Mouse (Mus musculus) myocyte (in vitro differentiated cells): ENCODE results near the gene Rapgef4. TPM values are rescaled to one million over a fixed set of nuclear protein-coding genes. Genes with fewer than 3 reads are reported as not detected.
A peak's percentile ranks its signal among the peaks of the same experiment; 100 is the strongest.

Source experiments
- H3K27me3 ChIP-seq: one replicate; pipeline ENCODE4 v1.6.1; 2011; ENCODE audit not compliant: control insufficient read depth, insufficient read depth, insufficient read length
- H3K36me3 ChIP-seq: one replicate; pipeline ENCODE4 v1.6.1; 2011; ENCODE audit not compliant: control insufficient read depth, insufficient read depth
- H3K4me2 ChIP-seq: one replicate; pipeline ENCODE4 v1.6.1; 2011; ENCODE audit warnings: low read depth, control low read depth
- H3K4me3 ChIP-seq: one replicate; pipeline ENCODE4 v1.5.1; 2011; ENCODE audit warnings: mild to moderate bottlenecking, control low read depth, moderate library complexity
- H3K79me2 ChIP-seq: one replicate; pipeline ENCODE4 v1.6.1; 2011; ENCODE audit not compliant: control insufficient read depth, insufficient read depth
- H3ac ChIP-seq: one replicate; pipeline ENCODE4 v1.6.1; 2011; ENCODE audit not compliant: control insufficient read depth, insufficient read length
- CEBPB ChIP-seq: IDR thresholded peaks from 2 replicates; pipeline ENCODE4 v1.6.1; 2011; ENCODE audit warnings: mild to moderate bottlenecking, moderate library complexity; ENCODE audit not compliant: poor library complexity, insufficient read depth, severe bottlenecking
- E2F4 ChIP-seq: IDR thresholded peaks from one replicate; pipeline ENCODE4 v1.6.1; 2011; ENCODE audit warnings: mild to moderate bottlenecking, control low read depth, moderate library complexity; ENCODE audit not compliant: insufficient read depth
- MAX ChIP-seq: IDR thresholded peaks from one replicate; pipeline ENCODE4 v1.6.1; 2011; ENCODE audit warnings: low read depth, mild to moderate bottlenecking, control low read depth
- MYOD1 ChIP-seq, 3 experiments: IDR thresholded peaks; one replicate each; pipeline ENCODE4 v1.6.1; 2011; ENCODE audit warnings: control low read depth in 2 of 3, low read depth in 2 of 3, mild to moderate bottlenecking in 2 of 3, moderate library complexity in 1 of 3; ENCODE audit not compliant: insufficient read length in 2 of 3, control insufficient read depth in 1 of 3
- MYOG ChIP-seq, 3 experiments: IDR thresholded peaks; one replicate each; pipeline ENCODE4 v1.6.1; 2011; ENCODE audit warnings: control low read depth in 2 of 3, low read depth in 2 of 3, mild to moderate bottlenecking in 2 of 3; ENCODE audit not compliant: insufficient read length in 2 of 3, control insufficient read depth in 1 of 3, insufficient read depth in 1 of 3
- POLR2A ChIP-seq: IDR thresholded peaks from one replicate; pipeline ENCODE4 v1.6.1; 2011; ENCODE audit warnings: low read depth, mild to moderate bottlenecking, control low read depth, moderate library complexity; ENCODE audit not compliant: insufficient read length
- POLR2AphosphoS2 ChIP-seq: IDR thresholded peaks from one replicate; pipeline ENCODE4 v1.6.1; 2011; ENCODE audit warnings: low read depth, control low read depth; ENCODE audit not compliant: insufficient read length
- REST ChIP-seq: IDR thresholded peaks from one replicate; pipeline ENCODE4 v1.6.1; 2011; ENCODE audit warnings: mild to moderate bottlenecking, control low read depth, moderate library complexity; ENCODE audit not compliant: insufficient read depth, insufficient read length
- SRF ChIP-seq: IDR thresholded peaks from one replicate; pipeline ENCODE4 v1.6.1; 2011; ENCODE audit warnings: low read depth; ENCODE audit not compliant: control insufficient read depth, insufficient read length
- TCF12 ChIP-seq: IDR thresholded peaks from one replicate; pipeline ENCODE4 v1.6.1; 2011; ENCODE audit warnings: mild to moderate bottlenecking, control low read depth; ENCODE audit not compliant: poor library complexity, insufficient read depth, severe bottlenecking
- TCF3 ChIP-seq: IDR thresholded peaks from one replicate; pipeline ENCODE4 v1.6.1; 2011; ENCODE audit warnings: low read depth, control low read depth; ENCODE audit not compliant: insufficient read length
- USF1 ChIP-seq: IDR thresholded peaks from one replicate; pipeline ENCODE4 v1.6.1; 2011; ENCODE audit warnings: low read depth, mild to moderate bottlenecking, control low read depth, moderate library complexity
- polyA plus RNA-seq: library from polyadenylated mRNA; unstranded; fragments of >200 nt; fragmentation: generic; extraction: Trizol; gene quantifications from one replicate; pipeline ENCODE4 v1.2.1, GENCODE M21; 2012; ENCODE audit warnings: missing spikeins

Rapgef4 gene
- polyA plus RNA-seq, 1 experiment: 0.28 TPM

DNA sequence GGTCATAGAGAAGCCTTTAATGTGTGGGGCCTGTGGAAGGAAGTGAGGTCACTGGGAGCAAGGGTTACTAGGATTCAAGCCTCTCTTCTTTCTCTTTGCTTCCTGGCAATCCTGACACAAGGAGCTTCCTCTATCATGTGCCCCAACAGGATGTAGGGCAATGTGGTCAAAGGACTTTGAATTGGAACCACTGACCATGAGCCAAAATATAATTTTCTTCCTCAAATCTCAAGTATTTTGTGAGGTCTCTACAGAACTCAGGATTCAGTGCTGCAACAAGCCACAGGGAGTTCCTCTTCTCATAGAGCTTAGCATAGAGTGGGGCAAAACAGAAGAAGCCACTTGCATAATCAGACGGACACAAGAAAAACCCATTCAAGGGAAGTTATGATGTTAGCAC lies 279.7 kb downstream of the Rapgef4 start:
- Histone ChIP-seq H3K27me3 (no peaks in the 10 kb centered on the region), H3K4me3 (no peak overlapping the region), H3K4me2 (no peak overlapping the region), H3ac (no peak overlapping the region), H3K79me2 (no peaks in the 10 kb centered on the region), H3K36me3 (no peaks in the 10 kb centered on the region)
- no peak for TF ChIP-seq USF1
- TF ChIP-seq E2F4: no peak
- TF ChIP-seq POLR2A: no peak
- no peak for TF ChIP-seq MYOG (IDR thresholded peaks at IDR 0.05; ENCODE audit: control insufficient read depth in 1 of 3, insufficient read depth in 1 of 3, insufficient read length in 2 of 3, low read depth in 2 of 3)
- no peak for TF ChIP-seq TCF3
- no peak for TF ChIP-seq MAX
- no peak for TF ChIP-seq REST
- no peak for TF ChIP-seq CEBPB

GRCm38 (mm10) chr2:72262814-72263480 lies 281.9 kb downstream of the Rapgef4 start:
- no peak overlapping the region for H3ac ChIP-seq
- H3K4me3 ChIP-seq: no peak overlapping the region
- no peaks in the 10 kb centered on the region for H3K79me2 ChIP-seq
- no peak overlapping the region for H3K4me2 ChIP-seq
- H3K36me3 ChIP-seq: no peaks in the 10 kb centered on the region
- TF ChIP-seq USF1 (no peak), SRF (no peak)
- H3K27me3 ChIP-seq: no peaks in the 10 kb centered on the region

- Histone ChIP-seq H3K36me3 (no peaks in the 10 kb centered on the region), H3ac (no peak overlapping the region), H3K79me2 (no peaks in the 10 kb centered on the region), H3K27me3 (no peaks in the 10 kb centered on the region), H3K4me2 (no peak overlapping the region), H3K4me3 (no peak overlapping the region)
- TF ChIP-seq MYOG (IDR thresholded peaks at IDR 0.05; ENCODE audit: control insufficient read depth in 1 of 3, insufficient read depth in 1 of 3, insufficient read length in 2 of 3, low read depth in 2 of 3) (no peak), TCF12 (no peak), TCF3 (no peak), E2F4 (no peak), REST (no peak), MYOD1 (IDR thresholded peaks at IDR 0.05; ENCODE audit: control insufficient read depth in 1 of 3, insufficient read length in 2 of 3, low read depth in 2 of 3) (no peak)
These were observed 286.4 kb downstream of the Rapgef4 start for GRCm38 (mm10) chr2:72267390-72267789.

GRCm38 (mm10) chr2:72269651-72270341 lies 288.8 kb downstream of the Rapgef4 start:
- no peak overlapping the region for H3K4me3 ChIP-seq
- H3K27me3 ChIP-seq: no peaks in the 10 kb centered on the region
- H3ac ChIP-seq: no peak overlapping the region
- no peak for TF ChIP-seq POLR2AphosphoS2
- TF ChIP-seq CEBPB: no peak
- TF ChIP-seq USF1: no peak
- no peak for TF ChIP-seq TCF3
- no peak for TF ChIP-seq REST
- TF ChIP-seq MYOD1 (IDR thresholded peaks at IDR 0.05; ENCODE audit: control insufficient read depth in 1 of 3, insufficient read length in 2 of 3, low read depth in 2 of 3): no peak
- no peak for TF ChIP-seq MAX
- no peak for TF ChIP-seq POLR2A
- TF ChIP-seq MYOG (IDR thresholded peaks at IDR 0.05; ENCODE audit: control insufficient read depth in 1 of 3, insufficient read depth in 1 of 3, insufficient read length in 2 of 3, low read depth in 2 of 3): no peak
- no peak for TF ChIP-seq SRF
- TF ChIP-seq TCF12: no peak
- TF ChIP-seq E2F4: no peak
- no peaks in the 10 kb centered on the region for H3K36me3 ChIP-seq
- no peaks in the 10 kb centered on the region for H3K79me2 ChIP-seq
- H3K4me2 ChIP-seq: no peak overlapping the region

- Histone ChIP-seq H3K36me3 (no peaks in the 10 kb centered on the region), H3ac (no peak overlapping the region), H3K79me2 (no peaks in the 10 kb centered on the region), H3K27me3 (no peaks in the 10 kb centered on the region), H3K4me2 (peak overlapping the region; percentile 22), H3K4me3 (no peak overlapping the region)
- TF ChIP-seq MYOD1 (IDR thresholded peaks at IDR 0.05; ENCODE audit: control insufficient read depth in 1 of 3, insufficient read length in 2 of 3, low read depth in 2 of 3): peak; percentile 88 to 96 (median 90)
- no peak for TF ChIP-seq E2F4
- TF ChIP-seq TCF12: peak; percentile 82
- peak; percentile 53; the same call in 1 of the 2 replicates for TF ChIP-seq CEBPB
- TF ChIP-seq USF1: peak; percentile 66
- no peak for TF ChIP-seq REST
- TF ChIP-seq POLR2A: no peak
- TF ChIP-seq MYOG (IDR thresholded peaks at IDR 0.05; ENCODE audit: control insufficient read depth in 1 of 3, insufficient read depth in 1 of 3, insufficient read length in 2 of 3, low read depth in 2 of 3): peak in 1 of 3 experiments; percentile 11
- peak; percentile 42 for TF ChIP-seq TCF3
These were observed 297.3 kb downstream of the Rapgef4 start for GRCm38 (mm10) chr2:72278247-72278873.
